Mouse (Mus musculus) MEL (cell line): Measurements from ENCODE around the gene Ptpra. TPM values are rescaled to one million over a fixed set of nuclear protein-coding genes. Genes with fewer than 3 reads are reported as not detected.

Source experiments
- DNase-seq: peaks from one replicate; pipeline ENCODE4 v3.0.0; 2011; ENCODE audit warnings: low read depth, low spot score
- H3K27ac ChIP-seq: 2 replicates; pipeline ENCODE4 v1.5.1; 2012; ENCODE audit warnings: low read depth, mild to moderate bottlenecking, control low read depth, low read length, moderate library complexity; ENCODE audit not compliant: control insufficient read depth
- H3K27me3 ChIP-seq, 2 experiments: fragments of 150-350 bp in 1 of 2; sonication (generic) in 1 of 2; 2 replicates each; pipeline ENCODE4 v1.6.1; 2012; ENCODE audit warnings: low read length in 2 of 2, mild to moderate bottlenecking in 2 of 2, improper control_type of control experiment in 1 of 2, moderate library complexity in 1 of 2; ENCODE audit not compliant: insufficient read depth in 2 of 2, control insufficient read depth in 1 of 2
- H3K36me3 ChIP-seq, 2 experiments: 2 replicates each; pipeline ENCODE4 v1.6.1; 2012 to 2014; ENCODE audit warnings: low read length in 2 of 2, improper control_type of control experiment in 1 of 2, inconsistent platforms in 1 of 2, mild to moderate bottlenecking in 1 of 2; ENCODE audit not compliant: insufficient read depth in 2 of 2, control insufficient read depth in 1 of 2
- H3K4me1 ChIP-seq, 2 experiments: fragments of 150-350 bp in 1 of 2; sonication (generic) in 1 of 2; 2 replicates each; pipeline ENCODE4 v1.6.1; 2012; ENCODE audit warnings: low read length in 2 of 2, improper control_type of control experiment in 1 of 2, mild to moderate bottlenecking in 1 of 2; ENCODE audit not compliant: insufficient read depth in 2 of 2, control insufficient read depth in 1 of 2
- H3K4me3 ChIP-seq, 2 experiments: fragments of 150-350 bp in 1 of 2; sonication (generic) in 1 of 2; 2 replicates each; pipeline ENCODE4 v1.5.1; 2012; ENCODE audit warnings: low read depth in 2 of 2, low read length in 2 of 2, mild to moderate bottlenecking in 2 of 2, moderate library complexity in 2 of 2, control low read depth in 1 of 2, improper control_type of control experiment in 1 of 2; ENCODE audit not compliant: control insufficient read depth in 1 of 2, insufficient read depth in 1 of 2
- H3K79me2 ChIP-seq: 2 replicates; pipeline ENCODE4 v1.6.1; 2012; ENCODE audit warnings: mild to moderate bottlenecking, low read length, moderate library complexity; ENCODE audit not compliant: control insufficient read depth, poor library complexity, insufficient read depth
- H3K9ac ChIP-seq: 2 replicates; pipeline ENCODE4 v1.6.1; 2012; ENCODE audit warnings: low read depth, mild to moderate bottlenecking, control low read depth, low read length, moderate library complexity; ENCODE audit not compliant: control insufficient read depth, poor library complexity, severe bottlenecking
- H3K9me3 ChIP-seq: fragments of 150-350 bp; sonication (generic); replicated peaks from 2 replicates; pipeline ENCODE4 v1.6.1; 2012; ENCODE audit warnings: mild to moderate bottlenecking, low read length, improper control_type of control experiment, moderate library complexity; ENCODE audit not compliant: insufficient read depth
- BHLHE40 ChIP-seq: IDR thresholded peaks from 2 replicates; pipeline ENCODE4 v1.6.1; 2012; ENCODE audit warnings: low read depth, mild to moderate bottlenecking, inconsistent platforms, low read length, improper control_type of control experiment, borderline replicate concordance
- CHD1 ChIP-seq: IDR thresholded peaks from 2 replicates; pipeline ENCODE4 v1.6.1; 2012; ENCODE audit warnings: low read depth, mild to moderate bottlenecking, inconsistent platforms, low read length, improper control_type of control experiment
- ELF1 ChIP-seq: IDR thresholded peaks from 2 replicates; pipeline ENCODE4 v1.6.1; 2014; ENCODE audit warnings: low read depth, mild to moderate bottlenecking, inconsistent platforms, low read length, improper control_type of control experiment, moderate library complexity
- EP300 ChIP-seq, 2 experiments: IDR thresholded peaks; 2 replicates each; pipeline ENCODE4 v1.6.1; 2011; ENCODE audit warnings: improper control_type of control experiment in 2 of 2, low read length in 2 of 2, low read depth in 1 of 2, mild to moderate bottlenecking in 1 of 2
- GATA1 ChIP-seq: IDR thresholded peaks from 2 replicates; pipeline ENCODE4 v1.6.1; 2011; ENCODE audit warnings: low read depth, low read length, improper control_type of control experiment
- JUND ChIP-seq: IDR thresholded peaks from 2 replicates; pipeline ENCODE4 v1.6.1; 2011; ENCODE audit warnings: low read depth, mild to moderate bottlenecking, improper control_type of control experiment, low read length
- MAX ChIP-seq: IDR thresholded peaks from 2 replicates; pipeline ENCODE4 v1.6.1; 2011; ENCODE audit warnings: low read length, improper control_type of control experiment
- MAZ ChIP-seq: IDR thresholded peaks from 2 replicates; pipeline ENCODE4 v1.6.1; 2012; ENCODE audit warnings: low read depth, mild to moderate bottlenecking, inconsistent platforms, low read length, improper control_type of control experiment
- MEF2A ChIP-seq: IDR thresholded peaks from 2 replicates; pipeline ENCODE4 v1.6.1; 2014; ENCODE audit warnings: low read depth, mild to moderate bottlenecking, inconsistent platforms, low read length, improper control_type of control experiment; ENCODE audit not compliant: poor library complexity, insufficient replicate concordance, severe bottlenecking; ENCODE audit errors: extremely low read depth
- MYB ChIP-seq: IDR thresholded peaks from 2 replicates; pipeline ENCODE4 v1.6.1; 2011; ENCODE audit warnings: mild to moderate bottlenecking, low read depth, low read length, improper control_type of control experiment
- NELFE ChIP-seq: IDR thresholded peaks from 2 replicates; pipeline ENCODE4 v1.6.1; 2011; ENCODE audit warnings: low read depth, low read length, improper control_type of control experiment
- POLR2A ChIP-seq, 2 experiments: IDR thresholded peaks; 2 replicates each; pipeline ENCODE4 v1.6.1; 2011 to 2012; ENCODE audit warnings: low read length in 2 of 2, mild to moderate bottlenecking in 2 of 2, control low read depth in 1 of 2, improper control_type of control experiment in 1 of 2, low read depth in 1 of 2, moderate library complexity in 1 of 2; ENCODE audit not compliant: control insufficient read depth in 1 of 2, insufficient read depth in 1 of 2, poor library complexity in 1 of 2
- POLR2AphosphoS2 ChIP-seq: IDR thresholded peaks from 2 replicates; pipeline ENCODE4 v1.6.1; 2011; ENCODE audit warnings: low read length, improper control_type of control experiment
- POLR2AphosphoS5 ChIP-seq: IDR thresholded peaks from 2 replicates; pipeline ENCODE4 v1.6.1; 2012; ENCODE audit warnings: low read depth, borderline replicate concordance, mild to moderate bottlenecking, inconsistent platforms, low read length, moderate library complexity, mixed read lengths
- SIN3A ChIP-seq: IDR thresholded peaks from 2 replicates; pipeline ENCODE4 v1.6.1; 2012; ENCODE audit warnings: low read length, improper control_type of control experiment, inconsistent platforms
- SMC3 ChIP-seq: IDR thresholded peaks from 2 replicates; pipeline ENCODE4 v1.6.1; 2011; ENCODE audit warnings: low read depth, low read length, improper control_type of control experiment
- TAL1 ChIP-seq: IDR thresholded peaks from 2 replicates; pipeline ENCODE4 v1.6.1; 2012; ENCODE audit warnings: mild to moderate bottlenecking, inconsistent platforms, low read length, moderate library complexity, mixed read lengths
- TBP ChIP-seq: IDR thresholded peaks from 2 replicates; pipeline ENCODE4 v1.8.0; 2011; ENCODE audit warnings: low read depth, low read length, improper control_type of control experiment
- TCF12 ChIP-seq: IDR thresholded peaks from 2 replicates; pipeline ENCODE4 v1.6.1; 2014; ENCODE audit warnings: low read depth, mild to moderate bottlenecking, inconsistent platforms, low read length, improper control_type of control experiment, moderate library complexity
- USF2 ChIP-seq, 2 experiments: IDR thresholded peaks; 2 replicates each; pipeline ENCODE4 v1.6.1; 2011 to 2012; ENCODE audit warnings: improper control_type of control experiment in 2 of 2, low read length in 2 of 2, borderline replicate concordance in 1 of 2, inconsistent platforms in 1 of 2, low read depth in 1 of 2, mild to moderate bottlenecking in 1 of 2; ENCODE audit not compliant: insufficient read depth in 1 of 2
- ZC3H11A ChIP-seq: IDR thresholded peaks from 2 replicates; pipeline ENCODE4 v1.6.1; 2012; ENCODE audit warnings: low read depth, mild to moderate bottlenecking, inconsistent platforms, low read length, improper control_type of control experiment
- ZKSCAN1 ChIP-seq: IDR thresholded peaks from 2 replicates; pipeline ENCODE4 v1.6.1; 2012; ENCODE audit warnings: low read depth, mild to moderate bottlenecking, inconsistent platforms, low read length, improper control_type of control experiment, moderate library complexity
- ZMIZ1 ChIP-seq: IDR thresholded peaks from 2 replicates; pipeline ENCODE4 v1.6.1; 2012; ENCODE audit warnings: low read depth, mild to moderate bottlenecking, inconsistent platforms, low read length, improper control_type of control experiment, moderate library complexity
- ZNF384 ChIP-seq: IDR thresholded peaks from 2 replicates; pipeline ENCODE4 v1.6.1; 2012; ENCODE audit warnings: low read depth, mild to moderate bottlenecking, inconsistent platforms, low read length, improper control_type of control experiment
- polyA plus RNA-seq, 2 experiments: library from polyadenylated mRNA; stranded (reverse) in 1 of 2; unstranded in 1 of 2; fragments of >175 nt in 1 of 2; fragments of >200 nt in 1 of 2; gene quantifications; 2 replicates each; pipeline versions ENCODE4 v1.2.1 to v1.2.4; 2012; ENCODE audit warnings: low replicate concordance in 2 of 2, low read depth in 1 of 2; ENCODE audit not compliant: insufficient read length in 2 of 2, insufficient read depth in 1 of 2, missing spikeins in 1 of 2
- total RNA-seq: library from RNA; depleted of rRNA; stranded (reverse); fragments of 300-350 nt; gene quantifications from 2 replicates; pipeline ENCODE4 v1.2.3, GENCODE M21; 2012

The Ptpra gene
- total and polyA plus RNA-seq, 3 experiments: 28.1 to 68.3 TPM; not detected in 1

GRCm38 (mm10) chr2:130406178-130406577, 43.9 kb upstream of the Ptpra start, which contains the start of gene Tmem239:
Gene Tmem239 (plus strand): TSS chr2:130406478.
- Histone ChIP-seq H3K27ac (no peak within 1 kb of the TSS), H3K4me3 (no peak within 1 kb of the TSS), H3K4me1 (peaks cover 0 to 7% of the 10 kb centered on the region in 2 experiments; a peak in 3 of 4 replicates), H3K36me3 (peaks cover 0 to 4% of the 10 kb centered on the region in 2 experiments; a peak in 2 of 4 replicates), H3K9me3 (no peaks in the 10 kb centered on the region), H3K9ac (no peak within 1 kb of the TSS), H3K79me2 (no peaks in the 10 kb centered on the region), H3K27me3 (0 out of 4 replicates have a peak, but pooled peaks cover 0 to 2% of the 10 kb centered on the region in 2 experiments)
- DNase-seq: no peak
- TF ChIP-seq MEF2A (no peak), JUND (no peak), GATA1 (no peak), TAL1 (no peak), ZKSCAN1 (no peak), TCF12 (no peak), POLR2AphosphoS5 (no peak), MAZ (no peak), MYB (no peak), NELFE (no peak), SMC3 (no peak), USF2 (IDR thresholded peaks at IDR 0.05; ENCODE audit: borderline replicate concordance in 1 of 2, insufficient read depth in 1 of 2, low read depth in 1 of 2, low read length in 2 of 2) (no peak), ZC3H11A (no peak), MAX (no peak)

DNA sequence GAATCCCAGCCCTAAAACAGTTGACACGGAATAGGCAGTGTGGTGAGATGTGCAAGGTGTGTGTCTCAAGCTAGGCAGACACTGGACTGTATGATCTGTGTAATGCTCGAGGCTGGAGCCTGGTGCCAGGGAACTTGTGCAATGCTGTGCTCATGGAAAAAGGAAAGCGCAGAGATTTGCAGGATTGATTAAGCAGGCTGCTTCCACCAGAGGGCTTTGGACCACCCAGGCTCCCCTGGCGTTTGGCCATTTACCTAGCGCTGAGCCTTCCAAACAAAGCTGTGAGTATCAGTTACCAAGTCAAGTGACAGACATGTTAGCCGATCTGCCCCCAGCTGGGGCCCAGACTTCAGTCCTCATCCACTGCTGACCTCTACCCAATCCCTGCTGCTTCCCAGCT, 41.9 kb upstream of the Ptpra start:
- Histone ChIP-seq H3K9me3 (no peaks in the 10 kb centered on the region), H3K27ac (no peak overlapping the region), H3K4me1 (peaks cover 12 to 13% of the 10 kb centered on the region in 2 experiments), H3K4me3 (no peak overlapping the region), H3K9ac (no peak overlapping the region), H3K27me3 (no peaks in the 10 kb centered on the region), H3K79me2 (no peaks in the 10 kb centered on the region), H3K36me3 (peaks cover 0 to 19% of the 10 kb centered on the region in 2 experiments; a peak in 2 of 4 replicates)
- TF ChIP-seq GATA1 (no peak), EP300 (IDR thresholded peaks at IDR 0.05; ENCODE audit: low read depth in 1 of 2, low read length in 2 of 2) (no peak), POLR2AphosphoS2 (no peak), USF2 (IDR thresholded peaks at IDR 0.05; ENCODE audit: borderline replicate concordance in 1 of 2, insufficient read depth in 1 of 2, low read depth in 1 of 2, low read length in 2 of 2) (no peak), CHD1 (no peak), JUND (no peak), SIN3A (no peak), BHLHE40 (no peak), ZMIZ1 (no peak), POLR2A (IDR thresholded peaks at IDR 0.05; ENCODE audit: control insufficient read depth in 1 of 2, insufficient read depth in 1 of 2, low read depth in 1 of 2, low read length in 2 of 2, poor library complexity in 1 of 2) (no peak), POLR2AphosphoS5 (no peak), TBP (no peak), ELF1 (no peak), ZNF384 (no peak)
- no peak for DNase-seq
